18 mouse cellular contexts compared by ENCODE assay signal in the genomic region with DNA sequence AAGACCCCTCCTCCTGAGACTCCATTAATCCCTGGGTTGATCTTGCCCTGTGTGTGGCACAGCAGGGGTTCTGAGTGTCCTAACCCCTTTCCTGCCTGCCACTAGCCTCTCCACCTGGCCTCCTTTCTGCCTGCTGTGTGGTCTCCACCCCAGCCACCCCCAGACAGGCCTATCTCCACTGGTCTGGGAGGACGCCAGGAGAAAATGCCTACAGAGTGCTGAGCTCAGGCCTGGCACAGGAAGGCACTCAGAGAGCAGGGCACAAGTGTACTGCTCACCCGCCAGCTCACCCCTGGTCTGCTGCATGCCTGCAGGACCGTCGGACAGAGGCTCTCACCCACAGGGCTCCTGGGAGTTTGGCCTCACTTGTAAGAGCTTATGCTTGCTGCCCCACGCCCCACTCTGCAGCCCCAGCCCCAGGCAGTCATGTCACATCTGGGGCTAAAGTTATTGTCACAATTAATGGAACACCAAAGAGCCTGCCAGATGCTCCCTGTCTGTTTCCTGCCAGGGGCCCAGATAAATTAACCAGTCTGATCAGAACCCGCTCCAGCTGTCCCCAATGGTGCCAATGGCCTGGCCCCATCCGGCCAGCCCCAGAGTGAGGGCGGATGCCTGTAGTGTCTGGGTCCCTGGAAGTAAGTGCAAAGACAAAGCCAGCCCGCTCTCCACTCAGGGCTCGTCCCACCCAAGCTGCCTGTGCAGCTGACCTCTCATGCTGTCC. TPM values are rescaled to one million over a fixed set of nuclear protein-coding genes. Genes with fewer than 3 reads are reported as not detected.
A peak's percentile ranks its signal among the peaks of the same experiment; 100 is the strongest.
DNase-seq lines count a peak whose midpoint lies in the region; ATAC-seq and TF ChIP-seq lines count a peak whose summit lies in the region.
"Had no signal": no experiment of that assay in that cellular context is flagged by ENCODE, and none has a peak within 500 bp of the region (broad histone marks: within the 10 kb centered on the region; RNA-seq: fewer than 3 reads in every experiment).

No protein-coding gene starts in this region.

- peaks cover 14% of the 10 kb centered on the region; the same call in 1 of the 2 replicates for H3K4me1 ChIP-seq in hindbrain, embryonic 14.5 days (replicated peaks; ENCODE audit: control insufficient read depth, insufficient read depth, low read length)
- H3K4me1 ChIP-seq in hindbrain, embryonic 16.5 days (ENCODE audit: control insufficient read depth, insufficient read depth, low read depth, low read length), result peaks cover 15% of the 10 kb centered on the region
- H3K4me1 ChIP-seq in stomach, embryonic 16.5 days (ENCODE audit: control insufficient read depth, insufficient read depth, low read length), result no peaks in the 10 kb centered on the region
- no peaks in the 10 kb centered on the region for H3K4me1 ChIP-seq in stomach, postnatal 0 days (replicated peaks; ENCODE audit: control insufficient read depth, insufficient read depth)

- TF ChIP-seq EP300 in stomach, postnatal 0 days (optimal IDR thresholded peaks at IDR 0.05), result no peak

- no peak overlapping the region for H3K9ac ChIP-seq in hindbrain, embryonic 14.5 days
- H3K9ac ChIP-seq in hindbrain, embryonic 16.5 days (ENCODE audit: low read depth, low read length), result no peak overlapping the region; the same call in 1 of the 2 replicates
- no peak overlapping the region for H3K9ac ChIP-seq in stomach, embryonic 16.5 days (ENCODE audit: low read length)
- no peak overlapping the region for H3K9ac ChIP-seq in stomach, postnatal 0 days (ENCODE audit: low read length)
- H3K9ac ChIP-seq: embryonic facial prominence, embryonic 13.5 days; forebrain, embryonic 13.5 days had no signal

- H3K27me3 ChIP-seq in hindbrain, embryonic 14.5 days (ENCODE audit: control insufficient read depth, insufficient read depth, low read length), result peaks cover 17% of the 10 kb centered on the region; the same call in 1 of the 2 replicates
- peaks cover 2% of the 10 kb centered on the region; the same call in 1 of the 2 replicates for H3K27me3 ChIP-seq in hindbrain, embryonic 16.5 days (replicated peaks; ENCODE audit: control insufficient read depth, insufficient read depth, low read length)
- peaks cover 5% of the 10 kb centered on the region; the same call in 1 of the 2 replicates for H3K27me3 ChIP-seq in stomach, embryonic 16.5 days (ENCODE audit: control insufficient read depth, insufficient read depth, low read length)
- no peaks in the 10 kb centered on the region for H3K27me3 ChIP-seq in stomach, postnatal 0 days (ENCODE audit: control insufficient read depth, insufficient read depth, low read length)

- H3K27ac ChIP-seq in hindbrain, embryonic 14.5 days, result no peak overlapping the region
- H3K27ac ChIP-seq in hindbrain, embryonic 16.5 days (ENCODE audit: low read depth, low read length), result no peak overlapping the region
- H3K27ac ChIP-seq in stomach, embryonic 16.5 days (ENCODE audit: low read length), result no peak overlapping the region
- no peak overlapping the region for H3K27ac ChIP-seq in stomach, postnatal 0 days (replicated peaks)
- H3K27ac ChIP-seq: embryonic facial prominence, embryonic 13.5 days; forebrain, embryonic 13.5 days had no signal

- TF ChIP-seq CTCF in stomach, postnatal 0 days (IDR thresholded peaks at IDR 0.05; ENCODE audit: low read depth), result no peak

- H3K4me2 ChIP-seq in hindbrain, embryonic 14.5 days (replicated peaks), result no peak overlapping the region
- no peak overlapping the region for H3K4me2 ChIP-seq in hindbrain, embryonic 16.5 days (ENCODE audit: low read length)
- H3K4me2 ChIP-seq in stomach, embryonic 16.5 days (ENCODE audit: low read depth, low read length), result no peak overlapping the region
- H3K4me2 ChIP-seq in stomach, postnatal 0 days (replicated peaks; ENCODE audit: low read depth), result no peak overlapping the region
- H3K4me2 ChIP-seq: embryonic facial prominence, embryonic 13.5 days; forebrain, embryonic 13.5 days; liver, embryonic 11.5 days had no signal

- DNase-seq in frontal cortex, postnatal 10 days (ENCODE audit: low spot score in 2 of 2), result no peak
- no peak for DNase-seq in hindbrain, embryonic 14.5 days (ENCODE audit: low spot score)
- no peak for DNase-seq in stomach, postnatal 0 days (ENCODE audit: low spot score)
- DNase-seq in embryo, embryonic 9.5 days (ENCODE audit: extremely low spot score), result no peak
- DNase-seq: kidney, postnatal 36 days; layer of hippocampus, postnatal 36 days; thymus, adult 18-20 months had no signal

- peak; percentile 52; the same call in 1 of the 2 replicates for ATAC-seq in frontal cortex, adult (ENCODE audit: low TSS enrichment)
- ATAC-seq in hindbrain, embryonic 14.5 days (ENCODE audit: low FRiP score), result 0 out of 2 replicates have a peak, but pooled peaks have one; percentile 18
- ATAC-seq in hindbrain, embryonic 16.5 days, result no peak
- ATAC-seq in stomach, embryonic 16.5 days (ENCODE audit: insufficient read depth, low FRiP score), result peak; percentile 21; the same call in 1 of the 2 replicates
- ATAC-seq in stomach, postnatal 0 days (ENCODE audit: low FRiP score, low TSS enrichment), result no peak
- no peak for ATAC-seq in monocyte, adult 5-6 weeks (replicated peaks; ENCODE audit: insufficient number of reproducible peaks, low FRiP score, low TSS enrichment, poor library complexity, severe bottlenecking)
- ATAC-seq: activated CD4-positive, CD25-positive, alpha-beta regulatory T cell, adult 4 months; forebrain, embryonic 13.5 days had no signal

- no peaks in the 10 kb centered on the region for H3K36me3 ChIP-seq in hindbrain, embryonic 14.5 days (replicated peaks; ENCODE audit: control insufficient read depth, insufficient read depth)
- no peaks in the 10 kb centered on the region for H3K36me3 ChIP-seq in hindbrain, embryonic 16.5 days (ENCODE audit: control insufficient read depth, insufficient read depth, low read length)
- no peaks in the 10 kb centered on the region for H3K36me3 ChIP-seq in stomach, embryonic 16.5 days (ENCODE audit: control insufficient read depth, insufficient read depth, low read length)
- no peaks in the 10 kb centered on the region for H3K36me3 ChIP-seq in stomach, postnatal 0 days (ENCODE audit: control insufficient read depth, insufficient read depth, low read length)
- H3K36me3 ChIP-seq: embryonic facial prominence, embryonic 13.5 days had no signal

- H3K4me3 ChIP-seq in hindbrain, embryonic 14.5 days (replicated peaks; ENCODE audit: low read length), result no peak overlapping the region
- no peak overlapping the region for H3K4me3 ChIP-seq in hindbrain, embryonic 16.5 days (ENCODE audit: low read length)
- H3K4me3 ChIP-seq in stomach, embryonic 16.5 days (replicated peaks; ENCODE audit: low read length), result no peak overlapping the region
- H3K4me3 ChIP-seq in stomach, postnatal 0 days (ENCODE audit: low read depth, low read length), result no peak overlapping the region
- H3K4me3 ChIP-seq: embryonic facial prominence, embryonic 13.5 days; forebrain, embryonic 13.5 days; megakaryocyte, embryonic 14.5 days had no signal

- 32% methylated on average over 10 of the region's 10 CpGs for WGBS in hindbrain, embryonic 14.5 days
- 31% methylated on average over 10 of the region's 10 CpGs for WGBS in hindbrain, embryonic 16.5 days
- WGBS in stomach, embryonic 16.5 days, result 49% methylated on average over 10 of the region's 10 CpGs
- 50% methylated on average over 10 of the region's 10 CpGs for WGBS in stomach, postnatal 0 days

- H3K9me3 ChIP-seq in hindbrain, embryonic 14.5 days (ENCODE audit: control insufficient read depth, low read length), result no peaks in the 10 kb centered on the region
- H3K9me3 ChIP-seq in hindbrain, embryonic 16.5 days (ENCODE audit: control insufficient read depth, low read length), result no peaks in the 10 kb centered on the region
- no peaks in the 10 kb centered on the region for H3K9me3 ChIP-seq in stomach, embryonic 16.5 days (replicated peaks; ENCODE audit: control insufficient read depth, low read length)
- H3K9me3 ChIP-seq in stomach, postnatal 0 days (ENCODE audit: control insufficient read depth, low read length), result no peaks in the 10 kb centered on the region
- H3K9me3 ChIP-seq: embryonic facial prominence, embryonic 13.5 days; forebrain, embryonic 13.5 days; megakaryocyte, embryonic 14.5 days had no signal

RNA-seq across cellular contexts. Expression of gene Epha8, which starts 7.2 kb away (rescaled TPM):
- 13.8 and 15.5 TPM in 2 replicates for polyA plus RNA-seq in hindbrain, embryonic 14.5 days (2014; fragmentation: Nextera tagmentation; extraction: Ambion mirVana)
- 8.8 and 14.0 TPM in 2 replicates for polyA plus RNA-seq in hindbrain, embryonic 16.5 days (2015; fragmentation: Nextera tagmentation; extraction: Ambion mirVana)
- polyA plus RNA-seq in stomach, embryonic 16.5 days (2015; fragmentation: Nextera tagmentation; extraction: Ambion mirVana), result 0.39 TPM in 2 replicates
- polyA plus RNA-seq in stomach, postnatal 0 days (2015; fragmentation: Nextera tagmentation; extraction: Ambion mirVana), result 0.11 and 0.16 TPM in 2 replicates
- total RNA-seq in monocyte, adult 5-6 weeks (2017), result not detected in 3 replicates
- total RNA-seq: granulocyte monocyte progenitor cell, adult 5-6 weeks had no signal
- polyA plus RNA-seq: activated CD4-positive, CD25-positive, alpha-beta regulatory T cell, adult 4 months had no signal

RNA-seq across cellular contexts. Expression of gene C1qa, which starts 50.8 kb away (rescaled TPM):
- 29.9 and 33.4 TPM in 2 replicates for polyA plus RNA-seq in hindbrain, embryonic 14.5 days (2014; fragmentation: Nextera tagmentation; extraction: Ambion mirVana)
- polyA plus RNA-seq in hindbrain, embryonic 16.5 days (2015; fragmentation: Nextera tagmentation; extraction: Ambion mirVana), result 34.0 and 36.8 TPM in 2 replicates
- 60.6 and 76.6 TPM in 2 replicates for polyA plus RNA-seq in stomach, embryonic 16.5 days (2015; fragmentation: Nextera tagmentation; extraction: Ambion mirVana)
- polyA plus RNA-seq in stomach, postnatal 0 days (2015; fragmentation: Nextera tagmentation; extraction: Ambion mirVana), result 49.7 and 53.0 TPM in 2 replicates
- 0.32 TPM in 1 of 3 replicates, not detected in the others for total RNA-seq in monocyte, adult 5-6 weeks (2017)
- total RNA-seq: ES-E14 had no signal

RNA-seq across cellular contexts. Expression of gene C1qc, which starts 56.6 kb away (rescaled TPM):
- 29.5 and 30.5 TPM in 2 replicates for polyA plus RNA-seq in hindbrain, embryonic 14.5 days (2014; fragmentation: Nextera tagmentation; extraction: Ambion mirVana)
- 25.5 and 28.8 TPM in 2 replicates for polyA plus RNA-seq in hindbrain, embryonic 16.5 days (2015; fragmentation: Nextera tagmentation; extraction: Ambion mirVana)
- 28.4 and 29.3 TPM in 2 replicates for polyA plus RNA-seq in stomach, embryonic 16.5 days (2015; fragmentation: Nextera tagmentation; extraction: Ambion mirVana)
- polyA plus RNA-seq in stomach, postnatal 0 days (2015; fragmentation: Nextera tagmentation; extraction: Ambion mirVana), result 48.6 and 49.4 TPM in 2 replicates
- total RNA-seq in monocyte, adult 5-6 weeks (2017), result not detected in 3 replicates
- total RNA-seq: ES-E14 had no signal

Comparison
In these comparisons a context has a peak if more than half of its experiments do, and no peak if none do; other contexts are left out.
1. ATAC-seq: peak in frontal cortex, adult (single experiment), hindbrain, embryonic 14.5 days (single experiment) and stomach, embryonic 16.5 days (single experiment); none in hindbrain, embryonic 16.5 days (single experiment), stomach, postnatal 0 days (single experiment) and monocyte, adult 5-6 weeks (single experiment).